Mouse (Mus musculus): ENCODE results near the gene Kyat3.
A peak's percentile ranks its signal among the peaks of the same experiment; 100 is the strongest.
"Not testable (repeated sequence)": the region's sequence is repeated elsewhere in the genome, so short reads cannot be mapped to it uniquely, and the experiment has no call there.

The Kyat3 gene

DNA sequence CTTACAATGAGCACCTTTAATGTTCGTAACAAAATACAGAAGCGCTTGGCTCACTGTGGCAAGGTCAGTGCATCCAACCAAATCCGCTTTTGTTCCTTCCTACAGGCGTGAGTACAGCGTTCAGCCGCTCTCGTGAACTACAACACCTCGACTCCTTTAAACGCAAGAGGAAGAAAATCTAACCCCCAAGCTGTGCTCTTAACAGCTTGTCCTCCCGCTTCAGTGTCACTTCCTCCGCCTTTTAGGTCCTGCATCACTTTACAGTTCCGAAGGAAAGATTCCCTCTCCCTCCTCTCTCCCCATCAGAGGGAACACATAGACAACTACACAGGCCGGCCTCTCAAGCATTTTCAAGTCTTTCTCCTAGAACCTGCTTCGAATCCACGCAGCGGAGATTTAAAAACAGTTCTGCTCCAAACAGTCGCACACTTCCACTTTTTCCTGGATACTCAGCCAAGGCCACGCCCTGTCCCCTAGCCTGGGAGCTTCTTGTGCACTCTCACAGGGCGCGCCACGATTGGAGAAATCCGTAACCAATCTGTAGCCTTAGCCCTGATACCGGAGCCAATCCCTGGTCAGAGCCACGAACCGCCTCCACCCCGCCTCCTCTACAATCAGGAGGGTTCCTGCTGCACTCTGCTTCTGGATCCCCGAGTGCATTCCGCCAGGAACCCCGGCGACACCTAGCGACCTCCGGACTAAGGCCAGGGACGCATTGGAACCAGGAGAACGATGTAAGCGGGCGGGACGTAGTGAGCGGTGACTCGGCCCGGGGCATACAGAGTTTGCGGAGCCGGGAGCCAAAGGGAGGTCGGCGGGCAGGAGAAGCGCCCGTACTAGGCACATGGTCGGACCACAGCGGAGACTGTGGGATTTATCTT is at the start of gene Kyat3:
TSS of gene Kyat3 (plus strand) at position 610 of the 881 bp plus-strand sequence.
- peak; percentile 47 to 53 for DNase-seq (ENCODE audit: low spot score in 2 of 2)

DNA sequence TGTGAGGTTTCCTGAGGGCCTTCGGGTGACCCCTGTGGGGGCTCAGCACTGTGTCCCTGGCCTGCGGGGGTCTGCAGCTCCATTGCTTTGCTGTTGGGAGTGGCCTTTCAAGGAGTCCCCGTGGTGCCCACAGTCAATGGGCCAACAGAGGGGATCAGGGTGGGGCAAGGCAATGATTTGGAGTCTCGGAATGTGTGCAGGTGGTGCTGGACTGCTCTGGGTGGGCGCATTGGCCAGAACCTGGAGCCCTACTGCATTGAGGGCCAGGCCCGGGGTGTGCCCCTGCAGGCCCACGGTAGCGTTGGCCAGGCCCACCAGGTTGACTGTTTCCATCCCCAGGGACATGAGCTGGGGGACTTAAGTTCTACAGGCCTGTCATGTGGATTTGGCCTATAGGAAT is 36.1 kb upstream of the Kyat3 start:
- no peak for DNase-seq (ENCODE audit: low spot score in 2 of 2)

DNA sequence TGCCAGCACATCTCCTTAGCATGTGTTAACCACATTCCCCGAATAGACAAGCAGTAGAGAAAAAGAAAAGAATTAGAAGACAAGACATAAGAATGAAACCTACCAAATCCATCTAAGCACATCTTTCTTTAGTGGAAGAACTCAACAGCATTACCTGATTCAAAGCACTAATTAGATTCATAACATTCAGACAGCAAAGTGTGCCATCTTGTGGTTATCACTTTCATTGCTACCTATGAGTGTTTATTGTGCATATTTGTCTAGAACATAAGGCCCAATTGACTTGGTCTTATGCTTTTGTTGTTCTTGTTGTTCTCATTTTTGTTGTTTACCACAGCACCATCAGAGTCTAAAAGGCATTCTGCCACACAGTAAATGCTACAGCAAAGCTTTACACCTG is 26.2 kb upstream of the Kyat3 start:
- no peak for DNase-seq (ENCODE audit: low spot score in 2 of 2)

DNA sequence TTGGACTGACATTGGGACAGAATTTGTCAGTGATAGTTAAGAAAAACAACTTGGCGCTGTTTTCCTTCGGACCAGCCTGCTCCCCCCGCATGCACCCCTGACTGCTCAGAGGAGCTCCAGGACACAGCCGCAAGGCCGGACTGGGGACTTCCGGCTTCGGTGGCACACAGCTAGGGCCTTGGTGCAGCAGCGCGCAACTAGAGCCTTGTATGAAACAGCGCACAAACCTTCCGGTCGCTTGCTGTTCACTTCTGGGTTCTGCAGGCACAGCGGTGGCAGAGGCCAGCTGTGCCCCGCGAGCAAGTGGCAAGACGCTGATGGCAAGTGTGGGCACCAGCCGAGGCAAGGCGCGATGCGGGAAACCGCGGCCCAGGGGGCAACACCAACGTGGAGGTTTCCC is 12.9 kb upstream of the Kyat3 start:
- no peak for DNase-seq (ENCODE audit: low spot score in 2 of 2)

DNA sequence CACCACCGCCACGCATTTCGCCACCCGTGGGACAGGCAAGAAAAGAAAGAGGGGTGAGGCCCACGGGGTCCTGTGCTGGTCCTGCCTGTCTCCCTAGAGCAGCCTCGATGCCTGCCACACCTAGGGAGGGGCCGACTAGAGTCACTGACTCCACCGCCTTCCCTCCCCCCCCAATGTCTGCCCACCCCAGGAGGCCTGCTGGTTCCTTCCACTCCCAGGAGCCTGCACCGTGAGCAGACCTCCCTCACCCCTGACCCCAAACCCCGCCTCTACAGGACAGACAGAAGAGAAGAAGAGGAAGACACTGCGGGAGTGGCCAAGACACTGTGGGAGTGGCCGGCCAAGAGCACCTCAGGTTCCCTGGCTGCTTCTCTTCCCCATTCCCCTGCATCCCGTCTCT is 12.5 kb upstream of the Kyat3 start:
- no peak for DNase-seq (ENCODE audit: low spot score in 2 of 2)

DNA sequence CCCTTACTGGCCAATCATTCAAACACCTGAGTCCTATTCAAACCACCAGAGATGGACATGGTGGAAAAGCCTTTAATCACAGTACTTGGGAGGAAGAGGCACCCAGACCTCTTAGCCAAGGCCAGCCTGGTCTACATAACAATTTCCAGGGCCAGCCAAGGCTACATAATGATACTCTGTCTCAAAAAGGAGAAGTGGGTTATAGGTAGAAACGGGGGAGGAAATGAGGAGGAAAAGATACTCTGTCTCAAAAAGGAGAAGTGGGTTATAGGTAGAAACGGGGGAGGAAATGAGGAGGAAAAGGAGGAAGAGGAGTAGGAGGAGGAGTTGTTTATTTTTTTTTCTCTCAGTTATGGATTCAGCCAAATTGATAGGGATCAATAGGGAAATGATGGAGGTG is 4.3 kb upstream of the Kyat3 start:
- no peak for DNase-seq (ENCODE audit: low spot score in 2 of 2)

DNA sequence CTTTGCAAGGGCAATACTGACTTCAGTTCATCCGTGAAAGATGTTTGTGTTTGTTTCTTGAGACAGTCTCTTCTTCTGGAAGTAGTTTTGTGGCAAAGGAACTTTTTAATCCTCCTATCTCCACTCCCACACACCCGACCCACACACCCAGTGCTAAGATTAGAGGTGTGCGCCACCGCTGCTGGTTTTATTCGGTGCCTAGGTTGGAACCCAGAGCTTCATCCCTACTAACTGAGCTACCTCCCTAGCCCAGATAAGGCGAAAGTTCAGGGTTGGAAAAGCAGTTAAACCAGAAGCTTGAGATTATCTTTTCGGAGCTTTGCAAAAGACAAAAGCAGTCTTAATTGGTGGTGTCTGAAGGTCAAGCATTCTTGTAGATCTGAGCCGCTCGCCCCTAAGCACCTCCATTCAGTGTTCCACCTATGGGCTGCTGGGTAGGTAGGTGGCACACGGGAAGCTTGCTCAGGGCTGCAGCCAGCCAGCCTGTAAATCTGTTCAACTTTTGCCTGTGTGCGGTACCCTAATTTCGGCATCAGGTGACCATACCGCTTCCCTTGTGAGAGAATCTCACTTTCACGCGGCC is 647 bp downstream of the Kyat3 start:
- DNase-seq (ENCODE audit: low spot score in 2 of 2), result no peak

DNA sequence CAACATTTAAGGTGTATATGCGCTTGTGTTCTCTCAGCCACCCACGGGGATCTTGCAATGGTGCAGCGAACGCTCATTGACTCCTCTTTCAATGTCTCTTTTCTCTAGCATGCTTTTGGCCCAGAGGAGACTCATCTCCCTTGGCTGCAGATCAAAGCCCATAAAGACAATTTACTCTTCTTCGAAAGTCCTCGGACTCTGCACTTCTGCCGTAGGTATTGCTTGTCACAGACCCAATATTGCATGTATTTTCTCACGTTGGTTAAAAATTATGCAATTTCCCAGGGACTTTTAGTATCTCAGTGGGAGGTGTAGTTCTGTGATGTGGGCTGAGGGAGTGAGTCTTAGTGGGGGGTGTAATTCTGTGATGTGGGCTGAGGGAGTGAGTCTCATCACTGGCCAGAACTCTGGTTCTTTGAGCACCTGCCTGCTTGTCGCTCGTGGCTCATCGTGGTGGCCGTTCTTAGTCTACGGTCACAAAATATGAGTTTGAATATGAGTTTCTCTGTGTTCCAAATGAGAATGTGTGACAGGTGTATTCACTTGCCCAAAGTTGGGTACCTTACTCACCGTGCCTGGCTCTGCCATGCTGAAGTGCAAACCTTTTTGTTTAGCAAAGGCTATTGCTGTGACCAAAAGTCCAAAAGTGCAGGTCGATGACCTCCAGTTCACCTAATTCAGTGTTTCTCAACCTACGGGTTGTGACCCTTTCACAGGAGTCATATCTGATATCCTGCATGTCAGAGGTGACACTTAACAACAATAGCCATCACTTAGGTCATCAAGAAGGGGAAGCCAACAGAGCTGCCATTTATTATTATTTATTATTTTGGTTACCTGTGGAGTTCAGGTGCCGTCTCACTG is 6.0 kb downstream of the Kyat3 start:
- DNase-seq (ENCODE audit: low spot score in 2 of 2), result no peak

DNA sequence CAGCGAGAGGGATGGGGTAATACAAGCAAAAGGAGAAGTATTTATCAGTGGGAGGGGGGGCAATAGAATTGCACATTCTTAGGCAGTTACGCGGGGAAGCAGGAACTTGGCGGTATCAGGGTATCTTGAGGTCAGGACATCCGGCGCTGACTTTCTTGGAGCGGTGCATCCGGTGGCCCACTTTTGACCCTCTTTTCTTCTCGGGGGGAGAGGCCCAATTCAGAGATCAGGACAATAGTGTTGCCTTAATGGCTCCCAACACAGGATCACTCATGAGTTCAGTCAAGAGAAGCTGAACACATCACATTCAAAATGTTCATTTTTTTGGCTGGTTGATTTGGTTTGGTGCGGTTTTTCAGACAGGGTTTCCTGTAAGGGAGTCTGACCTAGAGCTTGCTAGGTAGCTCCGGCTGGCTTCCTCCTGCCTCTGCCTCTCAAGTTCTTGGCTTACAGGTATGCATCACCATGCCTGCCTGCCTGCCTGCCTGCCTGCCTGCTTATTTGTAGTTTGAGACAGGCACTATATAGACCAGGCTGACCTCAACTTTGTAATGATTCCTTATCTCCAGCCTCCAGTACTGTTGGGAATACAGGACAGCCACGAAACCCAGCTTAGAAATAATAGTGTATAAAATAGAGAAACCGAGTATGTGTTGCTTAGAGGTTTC is 7.5 kb downstream of the Kyat3 start:
- DNase-seq (ENCODE audit: low spot score in 2 of 2), result not testable (repeated sequence)

DNA sequence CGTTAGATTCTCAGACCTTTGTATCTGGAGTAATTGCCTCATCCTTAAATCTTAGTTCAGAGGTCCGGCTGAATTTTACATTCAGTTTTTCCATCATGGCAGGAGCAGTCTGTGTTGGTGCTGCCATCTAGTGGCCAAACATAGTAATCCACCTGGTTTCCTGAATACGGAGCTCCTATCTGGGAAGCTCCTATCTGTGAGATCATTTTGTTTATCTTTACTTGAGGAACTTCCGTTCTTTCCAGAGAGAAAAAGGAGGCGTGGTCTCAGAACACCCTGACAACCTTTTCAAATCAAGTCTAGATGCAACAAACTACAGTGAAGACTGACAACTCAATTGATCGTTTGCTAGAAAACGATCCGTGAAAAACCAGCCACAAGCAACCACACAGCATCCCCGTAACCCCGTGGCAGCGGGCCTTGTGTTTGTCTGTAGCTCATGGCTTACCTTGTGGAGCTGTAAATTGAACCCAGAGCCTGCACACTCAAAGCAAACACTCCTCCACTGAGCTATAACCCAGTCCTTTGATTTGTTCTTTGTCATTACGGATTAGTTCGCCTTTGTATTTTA is 8.1 kb downstream of the Kyat3 start:
- peak in 1 of 2 experiments; percentile 45 for DNase-seq (ENCODE audit: low spot score in 2 of 2)

DNA sequence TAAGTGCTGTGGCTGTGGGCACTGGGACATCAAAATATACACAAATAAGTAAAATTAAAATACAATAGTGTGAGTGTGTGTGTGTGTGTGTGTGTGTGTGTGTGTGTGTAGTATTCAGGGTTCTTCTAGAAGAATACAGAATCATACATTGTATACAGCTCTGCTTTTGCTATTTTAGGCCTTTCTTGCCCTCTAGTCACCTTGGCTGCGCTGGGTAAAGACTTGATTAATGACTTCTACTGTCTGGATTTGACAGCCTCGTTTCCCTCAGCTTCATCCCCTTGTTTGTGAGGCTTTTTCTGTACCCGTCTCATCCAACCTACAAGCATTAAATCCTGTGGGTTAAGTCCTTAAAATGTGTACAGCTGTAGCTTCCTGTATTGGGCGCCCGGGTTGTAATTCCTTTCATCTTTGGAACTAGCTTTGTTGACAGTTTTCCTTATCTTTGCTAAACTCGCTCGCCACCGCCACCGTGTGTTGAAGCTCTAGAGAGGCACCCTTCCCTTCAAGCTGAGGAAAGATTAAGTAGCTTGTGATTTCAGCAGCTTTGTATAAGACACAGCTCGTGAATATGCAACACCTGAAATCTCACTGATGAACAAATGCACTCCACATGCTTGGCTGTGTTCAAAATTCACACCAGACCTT is 9.6 kb downstream of the Kyat3 start:
- DNase-seq (ENCODE audit: low spot score in 2 of 2), result no peak

DNA sequence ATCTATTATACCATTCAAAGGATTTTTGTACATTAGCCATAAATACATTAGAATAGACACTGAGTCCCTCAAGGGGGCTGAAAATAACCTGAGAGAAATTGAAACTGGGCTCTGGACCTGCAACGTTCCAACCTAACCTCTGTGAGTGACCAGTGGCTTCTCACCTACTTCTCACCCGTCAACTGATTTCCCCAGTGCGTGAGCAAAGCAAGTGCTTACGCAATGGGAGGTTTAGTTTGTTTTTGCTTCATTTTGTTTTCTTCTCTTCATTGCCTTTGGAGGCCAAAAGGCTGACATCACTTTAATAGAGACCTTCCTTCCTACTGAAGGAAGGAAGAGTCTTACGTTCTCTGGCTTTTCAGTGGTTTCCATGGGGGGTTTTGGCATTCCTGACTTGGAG is 10.5 kb downstream of the Kyat3 start:
- DNase-seq (ENCODE audit: low spot score in 2 of 2), result no peak

DNA sequence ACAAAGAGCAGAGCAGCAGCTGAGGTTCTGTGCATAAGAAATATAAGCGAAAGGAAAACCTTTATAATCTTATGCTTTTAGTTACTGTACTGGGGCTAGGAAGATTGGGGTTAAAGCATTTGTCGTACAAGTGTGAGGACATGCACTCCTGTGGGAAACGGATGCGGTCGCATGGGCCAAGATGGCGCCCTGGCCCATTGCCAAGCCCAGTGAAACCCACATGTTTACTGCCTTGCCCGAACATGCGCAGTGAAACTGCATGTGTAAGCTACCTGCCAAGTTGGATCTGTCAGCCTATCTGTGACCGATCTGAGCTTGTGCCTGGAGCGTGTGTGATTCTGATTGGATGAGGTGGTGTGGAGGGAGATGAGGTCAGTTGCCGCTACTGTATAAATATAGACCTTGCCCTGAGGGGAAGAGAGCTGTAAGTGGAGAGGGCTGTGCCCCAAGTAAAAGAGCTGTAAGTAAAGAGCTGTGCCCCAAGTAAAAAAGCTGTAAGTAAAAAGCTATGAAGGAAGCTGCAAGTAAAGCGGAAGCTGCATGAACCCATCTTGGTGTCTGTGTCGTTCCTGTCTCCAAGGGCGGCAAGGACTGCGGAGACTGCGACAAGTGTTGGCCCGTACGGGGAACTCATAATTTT is 11.7 kb downstream of the Kyat3 start:
- DNase-seq (ENCODE audit: low spot score in 2 of 2), result not testable (repeated sequence)

DNA sequence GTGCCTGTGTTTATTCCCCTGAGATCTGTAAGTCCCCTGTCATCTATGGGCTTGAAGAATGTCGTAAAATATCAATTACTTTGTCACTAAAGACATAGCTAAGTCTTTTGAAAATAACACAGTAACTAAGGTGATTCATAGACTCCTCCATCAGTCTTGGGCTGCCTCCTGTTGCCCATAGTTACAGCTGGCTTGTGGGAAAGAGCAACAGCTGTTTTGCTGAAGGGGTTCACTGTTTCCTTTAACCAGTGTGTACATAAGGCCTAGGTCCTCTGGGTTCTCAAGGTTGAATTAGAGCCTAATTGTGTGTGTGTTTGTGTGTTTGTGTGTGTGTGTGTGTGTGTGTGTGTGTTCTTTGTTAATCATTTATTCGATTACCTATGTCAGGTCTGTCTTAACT is 24.6 kb downstream of the Kyat3 start:
- DNase-seq (ENCODE audit: low spot score in 2 of 2), result no peak

DNA sequence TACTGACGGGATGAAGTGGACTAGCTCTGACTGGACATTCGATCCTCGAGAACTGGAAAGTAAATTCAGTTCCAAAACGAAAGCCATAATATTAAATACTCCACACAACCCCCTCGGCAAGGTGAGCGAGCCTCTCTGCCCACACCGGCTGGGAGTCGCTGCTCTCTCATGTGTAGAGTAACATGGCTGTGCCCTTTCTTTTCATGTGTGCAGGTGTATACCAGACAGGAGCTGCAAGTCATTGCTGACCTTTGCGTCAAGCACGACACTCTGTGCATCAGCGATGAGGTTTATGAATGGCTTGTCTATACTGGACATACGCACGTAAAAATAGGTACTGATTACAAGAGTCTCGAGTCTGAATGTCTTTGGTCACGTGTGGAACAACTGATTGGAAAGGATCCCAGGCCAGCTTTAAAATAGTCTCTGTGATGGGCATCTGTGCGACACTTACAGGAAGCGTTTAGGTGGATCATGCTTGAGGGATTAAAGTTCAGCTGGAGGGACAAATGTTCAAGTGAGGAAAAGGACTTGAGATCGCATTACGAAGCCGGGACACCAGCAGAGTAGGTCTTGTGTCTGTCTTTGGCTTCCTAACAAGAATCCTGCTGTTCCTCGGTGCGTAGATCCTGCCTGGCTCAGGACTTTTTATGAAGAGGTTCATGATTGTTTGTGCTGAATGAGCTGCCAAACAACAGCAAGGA is 25.3 kb downstream of the Kyat3 start:
- no peak for DNase-seq (ENCODE audit: low spot score in 2 of 2)

DNA sequence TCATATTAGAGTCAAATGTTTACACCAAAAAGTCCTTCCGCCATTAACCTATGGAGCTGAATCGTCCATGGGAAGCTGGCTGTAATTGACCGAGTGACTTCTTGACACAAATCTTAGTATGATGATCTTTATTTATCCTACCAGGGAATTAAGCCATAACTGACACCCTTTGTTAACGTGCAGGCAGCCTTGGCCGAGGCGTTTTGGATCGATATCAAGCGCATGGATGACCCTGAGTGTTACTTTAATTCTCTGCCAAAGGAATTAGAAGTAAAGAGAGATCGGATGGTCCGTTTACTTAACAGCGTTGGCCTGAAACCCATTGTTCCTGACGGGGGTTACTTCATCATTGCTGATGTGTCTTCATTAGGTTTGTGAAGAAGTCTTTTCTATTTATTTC is 33.4 kb downstream of the Kyat3 start:
- DNase-seq (ENCODE audit: low spot score in 2 of 2), result no peak

DNA sequence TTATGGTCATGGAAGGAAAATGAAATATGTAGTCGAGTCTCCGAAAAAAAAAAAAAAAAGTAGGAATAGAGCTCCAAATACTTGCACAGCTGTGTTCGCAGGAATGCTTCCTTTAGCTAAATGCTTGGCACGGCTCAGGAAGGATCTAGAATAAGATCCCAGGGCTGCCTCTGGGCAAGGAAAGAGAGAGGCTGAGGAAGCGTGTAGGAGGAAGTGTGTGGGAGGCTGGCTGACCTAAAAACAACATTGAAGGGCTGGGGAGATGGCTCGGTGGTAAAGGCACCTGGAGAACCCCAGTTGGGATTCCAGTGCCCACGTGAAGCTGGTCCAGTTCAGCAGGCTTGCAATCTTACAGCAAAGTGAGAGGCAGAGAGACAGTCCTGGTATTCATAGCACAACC is 40.0 kb downstream of the Kyat3 start:
- no peak for DNase-seq (ENCODE audit: low spot score in 2 of 2)

DNA sequence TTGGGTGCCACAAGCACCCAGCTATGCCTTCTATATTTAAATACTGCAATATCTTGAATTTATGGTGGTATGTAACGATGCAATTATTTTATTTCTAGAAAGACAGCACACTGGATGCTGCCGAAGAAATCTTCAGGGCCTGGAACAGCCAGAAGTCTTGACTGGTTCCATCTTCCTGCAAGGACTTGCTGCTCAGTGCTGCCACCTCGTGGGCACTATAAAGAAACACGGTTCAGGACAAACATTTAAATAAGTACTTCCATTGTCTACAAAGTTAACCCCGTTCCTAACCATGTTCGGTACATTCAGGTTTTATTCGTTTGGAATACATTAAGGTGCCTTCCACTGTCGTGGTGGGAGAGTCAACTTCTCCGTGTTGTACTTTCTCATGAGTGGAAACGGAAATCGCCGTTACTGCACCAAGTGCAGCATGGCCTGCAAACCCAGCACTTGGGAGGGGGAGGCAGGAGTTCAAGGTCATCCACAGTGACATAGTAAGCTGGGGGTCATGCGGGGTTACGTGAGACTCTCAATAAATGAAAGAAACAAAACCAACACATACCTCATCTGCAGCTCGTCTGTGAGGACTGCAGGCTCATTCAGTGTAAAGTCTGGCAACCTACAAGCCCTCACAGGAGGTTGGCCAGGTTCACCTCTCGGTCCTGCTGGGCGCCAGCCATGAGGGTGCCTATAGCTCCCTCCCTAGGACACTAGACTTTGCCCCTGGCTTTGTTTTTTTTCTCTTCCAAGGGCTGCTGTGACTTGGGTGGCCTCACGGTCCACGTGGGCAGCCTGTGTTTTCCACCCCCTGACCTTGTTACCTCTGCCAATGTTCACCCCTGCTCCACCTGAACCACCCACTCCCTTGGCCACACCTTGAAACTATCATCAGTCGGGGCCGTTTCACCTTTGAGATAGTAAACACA is 43.4 kb downstream of the Kyat3 start:
- DNase-seq (ENCODE audit: low spot score in 2 of 2), result peak in 1 of 2 experiments; percentile 11

DNA sequence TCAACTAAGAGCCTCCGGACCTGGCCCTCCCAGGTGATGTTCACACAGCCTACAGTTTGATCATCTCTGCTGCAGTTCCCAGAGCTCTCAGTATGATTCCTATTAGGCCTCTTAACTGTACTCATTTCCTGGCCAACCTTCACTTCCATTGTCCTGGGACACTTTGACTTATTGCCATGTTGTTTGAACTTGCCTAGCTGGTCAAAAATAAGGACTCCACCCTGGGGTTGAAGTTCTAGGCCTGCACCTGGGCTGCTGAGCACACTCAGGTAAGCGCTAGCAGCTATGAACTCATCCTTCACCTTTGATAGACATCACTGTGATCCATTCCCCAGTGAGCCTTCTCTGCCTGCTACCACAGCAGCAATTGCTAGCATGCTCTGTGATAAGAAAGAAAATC is 44.2 kb downstream of the Kyat3 start:
- DNase-seq (ENCODE audit: low spot score in 2 of 2), result no peak

Data from spleen, postnatal 14 days (tissue).